Mouse (Mus musculus) midbrain, embryonic 16.5 days (tissue): ENCODE results near the gene Nkiras1. TPM values are rescaled to one million over a fixed set of nuclear protein-coding genes. Genes with fewer than 3 reads are reported as not detected.
"Not testable (repeated sequence)": the region's sequence is repeated elsewhere in the genome, so short reads cannot be mapped to it uniquely, and the experiment has no call there.

Experiments
- ATAC-seq: fragments of 200-750 bp; cut with Nextera tagmentation; 2 replicates; pipeline ENCODE4 v1.8.0; 2017; ENCODE audit warnings: moderate TSS enrichment
- H3K27ac ChIP-seq: fragments of 300-500 bp; sonication (generic); 2 replicates; pipeline ENCODE4 v1.5.1; 2014; ENCODE audit warnings: mild to moderate bottlenecking, low read length, mixed read lengths
- H3K27me3 ChIP-seq: fragments of 300-500 bp; sonication (generic); 2 replicates; pipeline ENCODE4 v1.6.1; 2014; ENCODE audit warnings: low read depth, low read length, mixed read lengths; ENCODE audit not compliant: control insufficient read depth, insufficient read depth
- H3K36me3 ChIP-seq: fragments of 300-500 bp; sonication (generic); 2 replicates; pipeline ENCODE4 v1.6.1; 2014; ENCODE audit warnings: mild to moderate bottlenecking, low read length, moderate library complexity, mixed read lengths; ENCODE audit not compliant: control insufficient read depth, insufficient read depth
- H3K4me1 ChIP-seq: fragments of 300-500 bp; sonication (generic); 2 replicates; pipeline ENCODE4 v1.6.1; 2014; ENCODE audit warnings: mild to moderate bottlenecking, low read length, mixed read lengths; ENCODE audit not compliant: control insufficient read depth, insufficient read depth
- H3K4me2 ChIP-seq: fragments of 300-500 bp; sonication (generic); 2 replicates; pipeline ENCODE4 v1.6.1; 2014; ENCODE audit warnings: mild to moderate bottlenecking, low read length, mixed read lengths
- H3K4me3 ChIP-seq: fragments of 300-500 bp; sonication (generic); 2 replicates; pipeline ENCODE4 v1.5.1; 2014; ENCODE audit warnings: low read depth, mild to moderate bottlenecking, low read length, moderate library complexity, mixed read lengths
- H3K9ac ChIP-seq: fragments of 300-500 bp; sonication (generic); 2 replicates; pipeline ENCODE4 v1.6.1; 2014; ENCODE audit warnings: low read depth, low read length, mixed read lengths
- H3K9me3 ChIP-seq: fragments of 300-500 bp; sonication (generic); replicated peaks from 2 replicates; pipeline ENCODE4 v1.6.1; 2014; ENCODE audit warnings: mild to moderate bottlenecking, low read length, mixed read lengths; ENCODE audit not compliant: control insufficient read depth, poor library complexity, severe bottlenecking
- WGBS: fragments of 180-500 bp; shearing (Covaris S2); extraction: QIAGEN DNeasy Blood & Tissue Kit; methylation state at CpG from one replicate; pipeline ENCODE4 v1.1.7; 2014; 5-methylcytosine and 5-hydroxymethylcytosine counted together
- polyA plus RNA-seq: library from polyadenylated mRNA; unstranded; fragments of >200 nt; fragmentation: Nextera tagmentation; extraction: Ambion mirVana; gene quantifications from 2 replicates; pipeline ENCODE4 v1.2.1, GENCODE M21; 2015

Nkiras1 gene
- polyA plus RNA-seq, 1 experiment from 2014 or later, result 50.9 TPM

- no peak overlapping the region for H3K4me2 ChIP-seq
- H3K9ac ChIP-seq, result no peak overlapping the region
- H3K4me1 ChIP-seq, result peaks cover 7% of the 10 kb centered on the region
- H3K36me3 ChIP-seq, result peaks cover 19% of the 10 kb centered on the region; the same call in 1 of the 2 replicates
- no peak overlapping the region for H3K4me3 ChIP-seq
- H3K27ac ChIP-seq, result no peak overlapping the region
- H3K9me3 ChIP-seq, result no peaks in the 10 kb centered on the region
- no peak for ATAC-seq
- WGBS, result 46% methylated on average over 4 of the region's 4 CpGs
- no peaks in the 10 kb centered on the region for H3K27me3 ChIP-seq
Observed at GRCm38 (mm10) chr14:18263427-18263826, 7.5 kb upstream of the Nkiras1 start.

GRCm38 (mm10) chr14:18269947-18270528 lies 898 bp upstream of the Nkiras1 start:
- not testable (repeated sequence) for H3K9me3 ChIP-seq, H3K27me3 ChIP-seq, H3K36me3 ChIP-seq
- Histone ChIP-seq H3K27ac (peak overlapping the region; percentile 86), H3K4me3 (peak overlapping the region; percentile 88), H3K4me2 (peak overlapping the region; percentile 88), H3K9ac (peak overlapping the region; percentile 99), H3K4me1 (peaks cover 19% of the 10 kb centered on the region)
- WGBS, result under 1% methylated on average over 20 of the region's 24 CpGs
- peak; percentile 12; the same call in 1 of the 2 replicates for ATAC-seq

GRCm38 (mm10) chr14:18271666-18272065 lies 730 bp downstream of the Nkiras1 start:
- Histone ChIP-seq H3K9me3 (no peaks in the 10 kb centered on the region), H3K4me3 (peak overlapping the region; percentile 88), H3K9ac (peak overlapping the region; percentile 70), H3K36me3 (peaks cover 6% of the 10 kb centered on the region; the same call in 1 of the 2 replicates), H3K27ac (peak overlapping the region; percentile 73; the same call in 1 of the 2 replicates), H3K4me1 (peaks cover 19% of the 10 kb centered on the region), H3K27me3 (no peaks in the 10 kb centered on the region), H3K4me2 (peak overlapping the region; percentile 72)
- WGBS, result 3% methylated on average over 7 of the region's 7 CpGs
- ATAC-seq, result 0 out of 2 replicates have a peak, but pooled peaks have one; percentile 11

- WGBS, result 72% methylated on average over 1 of the region's 1 CpGs
- Histone ChIP-seq H3K27me3 (no peaks in the 10 kb centered on the region), H3K4me3 (no peak overlapping the region), H3K9ac (no peak overlapping the region), H3K4me2 (no peak overlapping the region), H3K27ac (no peak overlapping the region), H3K4me1 (peaks cover 8% of the 10 kb centered on the region), H3K36me3 (peaks cover 8% of the 10 kb centered on the region; the same call in 1 of the 2 replicates), H3K9me3 (no peaks in the 10 kb centered on the region)
- no peak for ATAC-seq
Observed at GRCm38 (mm10) chr14:18274526-18274925, 3.6 kb downstream of the Nkiras1 start.

- no peak overlapping the region for H3K4me3 ChIP-seq
- peaks cover 10% of the 10 kb centered on the region; the same call in 1 of the 2 replicates for H3K36me3 ChIP-seq
- H3K27ac ChIP-seq, result no peak overlapping the region
- no peak overlapping the region for H3K4me2 ChIP-seq
- H3K9ac ChIP-seq, result no peak overlapping the region
- no peaks in the 10 kb centered on the region for H3K4me1 ChIP-seq
- WGBS, result 80% methylated on average over 5 of the region's 5 CpGs
- H3K27me3 ChIP-seq, result no peaks in the 10 kb centered on the region
- ATAC-seq, result no peak
- H3K9me3 ChIP-seq, result no peaks in the 10 kb centered on the region
Observed at GRCm38 (mm10) chr14:18280375-18280774, 9.4 kb downstream of the Nkiras1 start.

GRCm38 (mm10) chr14:18284581-18284980 lies 13.6 kb downstream of the Nkiras1 start:
- H3K27me3 ChIP-seq, result no peaks in the 10 kb centered on the region
- no peak for ATAC-seq
- WGBS, result 83% methylated on average over 2 of the region's 2 CpGs

GRCm38 (mm10) chr14:18285476-18285875 lies 14.5 kb downstream of the Nkiras1 start:
- 89% methylated on average over 3 of the region's 3 CpGs for WGBS
- no peak overlapping the region for H3K27ac ChIP-seq
- H3K4me1 ChIP-seq, result no peaks in the 10 kb centered on the region
- H3K9me3 ChIP-seq, result no peaks in the 10 kb centered on the region
- no peaks in the 10 kb centered on the region for H3K36me3 ChIP-seq
- H3K4me2 ChIP-seq, result no peak overlapping the region
- no peak overlapping the region for H3K9ac ChIP-seq
- H3K4me3 ChIP-seq, result no peak overlapping the region
- no peaks in the 10 kb centered on the region for H3K27me3 ChIP-seq
- ATAC-seq, result no peak

More at GRCm38 (mm10) chr14:18284581-18284980, 13.6 kb downstream of the Nkiras1 start:
- H3K4me3 ChIP-seq, result no peak overlapping the region
- no peaks in the 10 kb centered on the region for H3K9me3 ChIP-seq
- H3K9ac ChIP-seq, result no peak overlapping the region
- H3K4me1 ChIP-seq, result no peaks in the 10 kb centered on the region
- no peak overlapping the region for H3K4me2 ChIP-seq
- 0 out of 2 replicates have a peak, but pooled peaks cover 2% of the 10 kb centered on the region for H3K36me3 ChIP-seq
- no peak overlapping the region for H3K27ac ChIP-seq

GRCm38 (mm10) chr14:18286441-18286840 lies 15.5 kb downstream of the Nkiras1 start:
- H3K9ac ChIP-seq, result no peak overlapping the region
- H3K27me3 ChIP-seq, result no peaks in the 10 kb centered on the region
- H3K4me2 ChIP-seq, result no peak overlapping the region
- H3K9me3 ChIP-seq, result no peaks in the 10 kb centered on the region
- H3K36me3 ChIP-seq, result no peaks in the 10 kb centered on the region
- H3K4me3 ChIP-seq, result no peak overlapping the region
- ATAC-seq, result no peak
- WGBS, result 92% methylated on average over 2 of the region's 2 CpGs
- no peaks in the 10 kb centered on the region for H3K4me1 ChIP-seq
- H3K27ac ChIP-seq, result no peak overlapping the region

- no peak for ATAC-seq
- H3K9ac ChIP-seq, result no peak overlapping the region
- no peak overlapping the region for H3K27ac ChIP-seq
- H3K4me1 ChIP-seq, result no peaks in the 10 kb centered on the region
- H3K4me2 ChIP-seq, result no peak overlapping the region
- no peak overlapping the region for H3K4me3 ChIP-seq
- H3K9me3 ChIP-seq, result no peaks in the 10 kb centered on the region
- no peaks in the 10 kb centered on the region for H3K36me3 ChIP-seq
- no peaks in the 10 kb centered on the region for H3K27me3 ChIP-seq
- 77% methylated on average over 2 of the region's 2 CpGs for WGBS
Observed at GRCm38 (mm10) chr14:18287391-18287790, 16.5 kb downstream of the Nkiras1 start.
